Mouse (Mus musculus) thymus, adult 2 months (tissue): Measurements from ENCODE around the gene Mpp2.

Experiments
- CTCF ChIP-seq: fragments of 200-500 bp; IDR thresholded peaks from 2 replicates; pipeline ENCODE4 v1.5.1; 2012; ENCODE audit warnings: mild to moderate bottlenecking, control low read depth, low read length, moderate library complexity, borderline replicate concordance; ENCODE audit not compliant: control insufficient read depth, poor library complexity, insufficient read depth; ENCODE audit errors: extremely low read depth
- POLR2A ChIP-seq: fragments of 200-500 bp; IDR thresholded peaks from 2 replicates; pipeline ENCODE4 v1.6.1; 2012; ENCODE audit warnings: mild to moderate bottlenecking, low read length, control low read depth, moderate library complexity; ENCODE audit not compliant: control insufficient read depth, poor library complexity, insufficient read depth; ENCODE audit errors: extremely low read depth

DNA sequence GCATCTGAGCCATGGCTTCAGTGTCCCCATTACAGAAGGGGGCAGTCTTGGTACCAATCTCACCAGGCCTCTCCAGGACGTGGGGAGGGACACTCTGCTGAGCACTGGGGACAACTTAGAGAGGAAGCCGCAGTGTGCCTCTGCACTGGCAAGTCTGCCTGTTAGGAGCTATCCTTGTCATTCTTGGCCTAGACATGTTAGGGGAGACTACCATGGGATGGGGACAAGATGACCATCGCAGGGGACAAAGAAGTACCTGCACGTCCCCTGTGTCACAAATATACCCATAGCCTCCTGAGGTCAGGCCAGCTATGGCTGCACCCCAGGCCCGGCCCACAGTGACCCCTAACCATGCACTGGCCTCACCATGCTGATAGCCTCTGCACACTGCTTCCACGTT lies 44.9 kb downstream of the Mpp2 start:
- no peak for TF ChIP-seq POLR2A
- TF ChIP-seq CTCF = no peak
